Mouse (Mus musculus) embryonic facial prominence, embryonic 15.5 days (tissue): ENCODE measurements around the gene Gm10118. TPM values are rescaled to one million over a fixed set of nuclear protein-coding genes. Genes with fewer than 3 reads are reported as not detected.

Source experiments
- ATAC-seq: fragments of 200-750 bp; cut with Nextera tagmentation; 2 replicates; pipeline ENCODE4 v1.8.0; 2017; ENCODE audit warnings: low read depth, moderate TSS enrichment; ENCODE audit not compliant: insufficient number of reproducible peaks, low FRiP score, low TSS enrichment
- H3K27ac ChIP-seq: fragments of 300-500 bp; sonication (generic); replicated peaks from 2 replicates; pipeline ENCODE4 v1.5.1; 2015; ENCODE audit warnings: mild to moderate bottlenecking, inconsistent platforms
- H3K27me3 ChIP-seq: fragments of 300-500 bp; sonication (generic); 2 replicates; pipeline ENCODE4 v1.6.1; 2015; ENCODE audit warnings: inconsistent platforms
- H3K36me3 ChIP-seq: fragments of 300-500 bp; sonication (generic); 2 replicates; pipeline ENCODE4 v1.6.1; 2015; ENCODE audit warnings: mild to moderate bottlenecking, inconsistent platforms
- H3K4me1 ChIP-seq: fragments of 300-500 bp; sonication (generic); 2 replicates; pipeline ENCODE4 v1.6.1; 2015; ENCODE audit warnings: inconsistent platforms
- H3K4me2 ChIP-seq: fragments of 300-500 bp; sonication (generic); replicated peaks from 2 replicates; pipeline ENCODE4 v1.6.1; 2015; ENCODE audit warnings: mild to moderate bottlenecking, inconsistent platforms
- H3K4me3 ChIP-seq: fragments of 300-500 bp; sonication (generic); replicated peaks from 2 replicates; pipeline ENCODE4 v1.5.1; 2015; ENCODE audit warnings: mild to moderate bottlenecking, inconsistent platforms
- H3K9ac ChIP-seq: fragments of 300-500 bp; sonication (generic); 2 replicates; pipeline ENCODE4 v1.6.1; 2015; ENCODE audit warnings: inconsistent platforms
- H3K9me3 ChIP-seq: fragments of 300-500 bp; sonication (generic); replicated peaks from 2 replicates; pipeline ENCODE4 v1.6.1; 2016; ENCODE audit warnings: inconsistent platforms
- WGBS: fragments of 180-500 bp; shearing (Covaris S2); methylation state at CpG from one replicate; pipeline ENCODE4 v1.1.7; 2015; 5-methylcytosine and 5-hydroxymethylcytosine counted together
- polyA plus RNA-seq: library from polyadenylated mRNA; unstranded; fragments of >200 nt; fragmentation: Nextera tagmentation; extraction: Ambion mirVana; gene quantifications from 2 replicates; pipeline ENCODE4 v1.2.1, GENCODE M21; 2015

The Gm10118 gene
- polyA plus RNA-seq, 1 experiment from 2014 or later: 0.43 TPM

- Histone ChIP-seq H3K4me1 (no peaks in the 10 kb centered on the region), H3K9me3 (no peaks in the 10 kb centered on the region), H3K4me3 (no peak overlapping the region), H3K4me2 (no peak overlapping the region), H3K9ac (no peak overlapping the region), H3K27me3 (no peaks in the 10 kb centered on the region), H3K36me3 (no peaks in the 10 kb centered on the region), H3K27ac (no peak overlapping the region)
- WGBS: 74% methylated on average over 5 of the region's 5 CpGs
- no peak for ATAC-seq
Measured at GRCm38 (mm10) chr10:63880462-63880903, 46.8 kb downstream of the Gm10118 start.

Other genes starting within 250 kb of the Gm10118 start
- gene Lrrtm3, start 162.8 kb upstream of the Gm10118 start, polyA plus RNA-seq: 10.3 and 11.5 TPM in 2 replicates